Mouse (Mus musculus): ENCODE results near the gene Bloc1s5. TPM values are rescaled to one million over a fixed set of nuclear protein-coding genes. Genes with fewer than 3 reads are reported as not detected.

Gene Bloc1s5
- polyA plus RNA-seq, 1 experiment from 2014 or later = 13.9 TPM

- H3K27me3 ChIP-seq (ENCODE audit: insufficient read depth, low read length) = no peaks in the 10 kb centered on the region
- 70% methylated on average over 3 of the region's 3 CpGs for WGBS (ENCODE audit: insufficient replicate concordance)
- no peak for TF ChIP-seq EP300 (IDR thresholded peaks at IDR 0.05; ENCODE audit: low read depth)
- no peak for TF ChIP-seq CTCF (IDR thresholded peaks at IDR 0.05; ENCODE audit: low read depth)
- DNase-seq (peak; percentile 4), ATAC-seq (no peak)
- no peak overlapping the region for H3K9ac ChIP-seq (replicated peaks)
- H3K27ac ChIP-seq (ENCODE audit: low read depth) = no peak overlapping the region
- no peaks in the 10 kb centered on the region for H3K9me3 ChIP-seq (ENCODE audit: low read length)
- H3K4me3 ChIP-seq (ENCODE audit: low read depth, low read length) = no peak overlapping the region
- H3K4me2 ChIP-seq (ENCODE audit: low read depth, low read length) = no peak overlapping the region
- no peaks in the 10 kb centered on the region for H3K4me1 ChIP-seq (ENCODE audit: insufficient read depth)
- no peaks in the 10 kb centered on the region for H3K36me3 ChIP-seq (replicated peaks; ENCODE audit: insufficient read depth, low read length)
Observed at GRCm38 (mm10) chr13:38545460-38545859, 89.4 kb downstream of the Bloc1s5 start.

DNA sequence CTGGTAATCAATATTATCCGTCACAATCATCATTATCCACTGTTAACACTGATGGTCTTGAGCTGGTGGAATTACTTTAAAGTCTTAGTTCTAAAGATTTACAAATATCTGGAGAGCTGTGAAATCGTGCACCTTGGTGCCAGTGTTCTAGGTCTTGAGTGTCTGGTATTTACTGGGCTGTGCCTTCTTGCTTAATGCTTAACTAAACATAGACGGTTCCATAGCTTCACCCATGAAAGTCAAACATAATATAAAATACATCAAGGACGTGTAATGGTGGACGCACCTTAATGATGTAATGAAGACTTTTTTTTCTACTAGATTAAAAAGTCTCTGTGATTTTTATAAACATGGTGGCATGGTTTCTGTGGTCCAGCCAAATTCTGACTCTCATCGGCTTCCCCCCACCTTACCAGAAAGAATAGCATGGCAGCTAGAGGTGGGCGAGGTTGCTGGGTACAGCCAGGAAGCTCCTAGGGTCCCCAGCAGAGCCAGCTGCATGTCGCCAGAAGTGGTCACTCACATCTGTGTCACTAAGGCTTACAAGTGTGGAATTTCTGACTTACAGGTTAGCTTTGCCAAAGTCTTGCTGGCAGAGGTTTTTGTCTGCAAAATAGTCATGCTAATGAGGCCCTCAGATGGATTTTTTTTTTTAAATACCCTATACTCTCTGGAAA lies 90.0 kb downstream of the Bloc1s5 start:
- no peak for ATAC-seq

GRCm38 (mm10) chr13:38543455-38544125 lies 91.3 kb downstream of the Bloc1s5 start:
- no peaks in the 10 kb centered on the region for H3K27me3 ChIP-seq (ENCODE audit: insufficient read depth, low read length)
- H3K27ac ChIP-seq (ENCODE audit: low read depth) = no peak overlapping the region
- no peak overlapping the region for H3K9ac ChIP-seq (replicated peaks)
- TF ChIP-seq CTCF (IDR thresholded peaks at IDR 0.05; ENCODE audit: low read depth) (no peak), EP300 (IDR thresholded peaks at IDR 0.05; ENCODE audit: low read depth) (no peak)
- ATAC-seq (no peak), DNase-seq (peak; percentile 4)
- no peaks in the 10 kb centered on the region for H3K9me3 ChIP-seq (ENCODE audit: low read length)
- H3K4me1 ChIP-seq (ENCODE audit: insufficient read depth) = no peaks in the 10 kb centered on the region
- H3K4me2 ChIP-seq (ENCODE audit: low read depth, low read length) = no peak overlapping the region
- no peak overlapping the region for H3K4me3 ChIP-seq (ENCODE audit: low read depth, low read length)
- H3K36me3 ChIP-seq (replicated peaks; ENCODE audit: insufficient read depth, low read length) = no peaks in the 10 kb centered on the region
- WGBS (ENCODE audit: insufficient replicate concordance) = 81% methylated on average over 8 of the region's 8 CpGs

More for the DNA sequence above, 90.0 kb downstream of the Bloc1s5 start:
- Histone ChIP-seq H3K27me3 (ENCODE audit: insufficient read depth, low read length) (no peaks in the 10 kb centered on the region), H3K4me1 (ENCODE audit: insufficient read depth) (no peaks in the 10 kb centered on the region), H3K9ac (replicated peaks) (no peak overlapping the region), H3K9me3 (ENCODE audit: low read length) (no peaks in the 10 kb centered on the region), H3K27ac (ENCODE audit: low read depth) (no peak overlapping the region), H3K4me2 (ENCODE audit: low read depth, low read length) (no peak overlapping the region), H3K4me3 (ENCODE audit: low read depth, low read length) (no peak overlapping the region), H3K36me3 (replicated peaks; ENCODE audit: insufficient read depth, low read length) (no peaks in the 10 kb centered on the region)
- WGBS (ENCODE audit: insufficient replicate concordance) = 76% methylated on average over 8 of the region's 8 CpGs
- TF ChIP-seq CTCF (IDR thresholded peaks at IDR 0.05; ENCODE audit: low read depth) = no peak
- TF ChIP-seq EP300 (IDR thresholded peaks at IDR 0.05; ENCODE audit: low read depth) = no peak
- peak; percentile 1 for DNase-seq

Other genes with a start within 250 kb of the Bloc1s5 start
- 80.6 and 87.0 TPM in 2 replicates for gene Txndc5, start 106.3 kb downstream of the Bloc1s5 start, polyA plus RNA-seq (2015; fragmentation: Nextera tagmentation; extraction: Ambion mirVana)
- gene Eef1e1, start 23.9 kb upstream of the Bloc1s5 start, polyA plus RNA-seq (2015; fragmentation: Nextera tagmentation; extraction: Ambion mirVana) = 23.9 and 25.5 TPM in 2 replicates

Data from liver, postnatal 0 days (tissue).